Mouse (Mus musculus) heart, postnatal 0 days (tissue): ENCODE measurements around the gene Csf1. TPM values are rescaled to one million over a fixed set of nuclear protein-coding genes. Genes with fewer than 3 reads are reported as not detected.

Source experiments
- ATAC-seq: fragments of 200-750 bp; cut with Nextera tagmentation; 2 replicates; pipeline ENCODE4 v1.8.0; 2017; ENCODE audit warnings: low read depth, moderate number of reproducible peaks, moderate library complexity; ENCODE audit not compliant: insufficient read depth
- DNase-seq: peaks from one replicate; pipeline ENCODE4 v3.0.0-alpha.2; 2016; ENCODE audit warnings: low spot score
- H3K27ac ChIP-seq: fragments of 300-500 bp; sonication (generic); 2 replicates; pipeline ENCODE4 v1.5.1; 2014; ENCODE audit warnings: low read depth, mild to moderate bottlenecking
- H3K27me3 ChIP-seq: fragments of 300-500 bp; sonication (generic); 2 replicates; pipeline ENCODE4 v1.6.1; 2014; ENCODE audit warnings: low read length, mixed read lengths; ENCODE audit not compliant: control insufficient read depth, insufficient read depth
- H3K36me3 ChIP-seq: fragments of 300-500 bp; sonication (generic); replicated peaks from 2 replicates; pipeline ENCODE4 v1.6.1; 2014; ENCODE audit warnings: low read length, mixed read lengths; ENCODE audit not compliant: control insufficient read depth, insufficient read depth
- H3K4me1 ChIP-seq: fragments of 300-500 bp; sonication (generic); 2 replicates; pipeline ENCODE4 v1.6.1; 2014; ENCODE audit warnings: antibody characterized with exemption; ENCODE audit not compliant: control insufficient read depth, insufficient read depth
- H3K4me2 ChIP-seq: fragments of 300-500 bp; sonication (generic); 2 replicates; pipeline ENCODE4 v1.6.1; 2014; ENCODE audit warnings: low read depth, mild to moderate bottlenecking, low read length, moderate library complexity
- H3K4me3 ChIP-seq: fragments of 300-500 bp; sonication (generic); 2 replicates; pipeline ENCODE4 v1.5.1; 2014; ENCODE audit warnings: low read depth, low read length
- H3K9ac ChIP-seq: fragments of 300-500 bp; sonication (generic); replicated peaks from 2 replicates; pipeline ENCODE4 v1.6.1; 2014; ENCODE audit warnings: low read depth, low read length, mixed read lengths
- H3K9me3 ChIP-seq: fragments of 300-500 bp; sonication (generic); replicated peaks from 2 replicates; pipeline ENCODE4 v1.6.1; 2016; ENCODE audit warnings: low read length; ENCODE audit not compliant: control insufficient read depth
- CTCF ChIP-seq: IDR thresholded peaks from 2 replicates; pipeline ENCODE4 v1.5.1; 2016; ENCODE audit warnings: antibody characterized with exemption, control low read depth, low read depth
- EP300 ChIP-seq: IDR thresholded peaks from 2 replicates; pipeline ENCODE4 v1.6.1; 2016; ENCODE audit warnings: antibody characterized with exemption, low read depth
- WGBS: fragments of 180-500 bp; shearing (Covaris S2); extraction: QIAGEN DNeasy Blood & Tissue Kit; methylation state at CpG from one replicate; pipeline ENCODE4 v1.1.7; 2014; 5-methylcytosine and 5-hydroxymethylcytosine counted together
- polyA plus RNA-seq: library from polyadenylated mRNA; unstranded; fragments of >200 nt; fragmentation: Nextera tagmentation; extraction: Ambion mirVana; gene quantifications from 2 replicates; pipeline ENCODE4 v1.2.1, GENCODE M21; 2015
- total RNA-seq: library from RNA; depleted of rRNA; stranded (reverse); fragments of >200 nt; gene quantifications from 2 replicates; pipeline ENCODE4 v1.2.3, GENCODE M21; 2014; ENCODE audit warnings: low replicate concordance; rRNA removed

The Csf1 gene
- total and polyA plus RNA-seq, 2 experiments from 2014 or later, result 7.7 to 23.6 TPM

DNA sequence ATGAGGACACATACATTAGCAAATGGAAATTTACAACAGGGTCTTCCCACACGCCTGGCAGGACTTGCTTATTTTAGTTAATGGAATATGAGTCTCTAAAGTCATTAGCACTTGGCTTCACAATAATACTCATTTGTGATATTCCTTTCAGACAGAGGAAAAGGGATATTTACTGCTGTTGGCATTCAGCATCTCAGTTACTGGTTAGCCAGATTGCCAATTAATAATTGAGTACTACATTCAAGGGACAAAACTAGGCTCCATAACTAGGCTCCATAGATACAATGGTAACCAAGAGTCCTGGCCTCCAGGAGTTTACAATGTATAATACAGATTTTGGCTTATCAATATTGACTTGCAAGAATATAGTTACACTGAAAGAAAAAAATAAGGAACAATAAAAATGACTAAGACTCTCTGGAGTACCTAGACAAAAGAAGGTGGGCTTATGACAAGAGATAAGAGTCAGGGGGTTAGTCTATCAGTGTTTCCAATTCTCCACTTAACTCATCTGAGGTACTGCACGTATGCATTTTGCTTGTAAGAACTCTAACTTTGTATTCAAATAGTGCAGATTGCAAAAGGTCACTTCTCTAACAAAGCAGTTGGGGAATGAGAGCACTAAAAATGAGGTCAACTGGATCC, 65.9 kb downstream of the Csf1 start:
- TF ChIP-seq EP300 (no peak), CTCF (no peak)
- Histone ChIP-seq H3K4me3 (peak overlapping the region; percentile 78), H3K4me2 (peak overlapping the region; percentile 85), H3K27ac (no peak overlapping the region), H3K4me1 (peaks cover 50% of the 10 kb centered on the region), H3K9me3 (no peaks in the 10 kb centered on the region), H3K27me3 (no peaks in the 10 kb centered on the region), H3K9ac (peak overlapping the region; percentile 93; the same call in 1 of the 2 replicates), H3K36me3 (no peaks in the 10 kb centered on the region)
- 60% methylated on average over 2 of the region's 2 CpGs for WGBS
- ATAC-seq (no peak), DNase-seq (no peak)

Other genes with a start within 250 kb of the Csf1 start
- gene Slc6a17, start 242.5 kb downstream of the Csf1 start, total RNA-seq, result 9.7 and 22.3 TPM in 2 replicates
- gene Slc6a17, start 242.5 kb downstream of the Csf1 start, polyA plus RNA-seq, result 2.4 and 3.1 TPM in 2 replicates
- not detected in 2 replicates for gene Ubl4b, start 205.4 kb downstream of the Csf1 start, total RNA-seq
- not detected in 2 replicates for gene Ubl4b, start 205.4 kb downstream of the Csf1 start, polyA plus RNA-seq
- gene Alx3, start 165.4 kb downstream of the Csf1 start, total RNA-seq, result not detected in 2 replicates
- not detected in 2 replicates for gene Alx3, start 165.4 kb downstream of the Csf1 start, polyA plus RNA-seq
- gene Gm10961, start 129.1 kb downstream of the Csf1 start, total RNA-seq, result not detected in 2 replicates
- gene Gm10961, start 129.1 kb downstream of the Csf1 start, polyA plus RNA-seq, result not detected in 2 replicates
- 35.7 and 49.2 TPM in 2 replicates for gene Strip1, start 128.8 kb downstream of the Csf1 start, total RNA-seq
- 23.5 and 24.0 TPM in 2 replicates for gene Strip1, start 128.8 kb downstream of the Csf1 start, polyA plus RNA-seq
- gene Ahcyl1, start 63.9 kb downstream of the Csf1 start, total RNA-seq, result 19.2 and 32.0 TPM in 2 replicates
- 39.4 and 43.3 TPM in 2 replicates for gene Ahcyl1, start 63.9 kb downstream of the Csf1 start, polyA plus RNA-seq
- gene Eps8l3, start 116.8 kb upstream of the Csf1 start, total RNA-seq, result not detected in 2 replicates
- not detected in 2 replicates for gene Eps8l3, start 116.8 kb upstream of the Csf1 start, polyA plus RNA-seq
- 81.9 and 98.4 TPM in 2 replicates for gene Gstm5, start 135.4 kb upstream of the Csf1 start, total RNA-seq
- gene Gstm5, start 135.4 kb upstream of the Csf1 start, polyA plus RNA-seq, result 132 and 138 TPM in 2 replicates
- gene Gstm7, start 171.3 kb upstream of the Csf1 start, total RNA-seq, result 51.2 and 62.3 TPM in 2 replicates
- 33.3 and 35.0 TPM in 2 replicates for gene Gstm7, start 171.3 kb upstream of the Csf1 start, polyA plus RNA-seq
- gene Gstm6, start 183.3 kb upstream of the Csf1 start, total RNA-seq, result 17.9 and 20.3 TPM in 2 replicates
- 11.5 and 12.9 TPM in 2 replicates for gene Gstm6, start 183.3 kb upstream of the Csf1 start, polyA plus RNA-seq
- not detected in 2 replicates for gene Gstm3, start 208.8 kb upstream of the Csf1 start, total RNA-seq
- gene Gstm3, start 208.8 kb upstream of the Csf1 start, polyA plus RNA-seq, result not detected in 2 replicates
- 69.6 and 95.4 TPM in 2 replicates for gene Gstm2, start 226.0 kb upstream of the Csf1 start, total RNA-seq
- 94.2 and 97.9 TPM in 2 replicates for gene Gstm2, start 226.0 kb upstream of the Csf1 start, polyA plus RNA-seq